Mouse (Mus musculus) olfactory bulb, adult 2 months (tissue): ENCODE measurements around the gene Sft2d2. TPM values are rescaled to one million over a fixed set of nuclear protein-coding genes. Genes with fewer than 3 reads are reported as not detected.

Experiments used
- H3K27ac ChIP-seq: fragments of 200-500 bp; 2 replicates; pipeline ENCODE4 v1.5.1; 2012; ENCODE audit warnings: low read depth, low read length; ENCODE audit not compliant: insufficient read depth
- H3K4me1 ChIP-seq: fragments of 200-500 bp; 2 replicates; pipeline ENCODE4 v1.6.1; 2012; ENCODE audit warnings: low read length; ENCODE audit not compliant: control insufficient read depth, insufficient read depth
- H3K4me3 ChIP-seq: fragments of 200-500 bp; 2 replicates; pipeline ENCODE4 v1.5.1; 2012; ENCODE audit warnings: mild to moderate bottlenecking, low read depth, low read length, moderate library complexity; ENCODE audit not compliant: insufficient read depth
- CTCF ChIP-seq: fragments of 200-500 bp; IDR thresholded peaks from 2 replicates; pipeline ENCODE4 v1.5.1; 2012; ENCODE audit warnings: low read depth, mild to moderate bottlenecking, low read length, moderate library complexity; ENCODE audit not compliant: insufficient read depth
- POLR2A ChIP-seq: fragments of 200-500 bp; IDR thresholded peaks from 2 replicates; pipeline ENCODE4 v1.6.1; 2012; ENCODE audit warnings: mild to moderate bottlenecking, low read depth, low read length, moderate library complexity; ENCODE audit not compliant: insufficient read depth
- WGBS: fragments of 180-500 bp; shearing (Covaris S2); methylation state at CpG from one replicate; pipeline ENCODE4 v1.1.7; 2018; 5-methylcytosine and 5-hydroxymethylcytosine counted together
- polyA plus RNA-seq: library from polyadenylated mRNA; stranded (reverse); fragments of >200 nt; gene quantifications from 2 replicates; pipeline ENCODE4 v1.2.4, GENCODE M21; 2012; ENCODE audit warnings: low replicate concordance; ENCODE audit not compliant: missing spikeins, insufficient read depth, insufficient read length

Gene Sft2d2
- not detected in 2 replicates for polyA plus RNA-seq

DNA sequence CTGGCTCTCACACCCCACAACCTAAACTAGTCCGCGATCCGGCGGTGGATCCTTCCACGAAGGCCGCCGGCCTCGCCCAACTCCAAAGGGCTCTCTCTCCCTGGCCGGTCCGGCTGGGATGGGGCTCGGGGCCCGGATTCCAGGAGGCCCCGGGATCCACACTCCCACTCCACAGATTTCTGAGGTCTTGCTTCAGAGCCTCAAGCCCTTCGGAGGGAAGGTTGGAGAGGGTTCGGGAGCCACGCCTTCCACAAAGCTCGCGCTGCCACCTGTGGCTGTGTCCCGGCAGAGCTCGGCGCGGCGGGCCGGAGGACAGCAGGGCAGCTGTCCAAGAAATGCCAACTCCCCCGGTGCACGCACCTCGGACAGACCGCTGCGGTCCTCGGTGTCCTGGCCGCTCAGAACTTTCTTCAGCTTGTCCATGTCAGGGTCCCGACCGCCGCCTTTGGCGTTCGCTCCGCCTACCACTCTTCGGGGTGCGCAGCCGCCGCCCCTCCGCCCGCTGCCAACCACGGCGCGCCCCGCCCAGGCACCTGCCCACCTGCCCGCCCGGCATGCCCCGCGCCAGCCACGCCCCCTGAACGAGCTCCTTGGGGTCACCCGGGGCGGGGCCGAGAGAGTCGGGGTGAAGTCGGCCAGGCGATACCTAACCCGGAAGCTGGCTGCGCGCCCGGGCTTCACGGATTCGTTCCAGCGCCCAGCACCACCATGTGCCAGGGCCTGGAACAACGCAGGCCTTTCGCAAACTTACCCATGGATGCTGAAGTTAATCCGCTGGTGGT lies at the start of gene Sft2d2:
TSS of gene Sft2d2 (minus strand) at position 559 of the 782 bp plus-strand sequence.
- under 1% methylated on average over 69 of the region's 69 CpGs for WGBS
- TF ChIP-seq CTCF (no peak), POLR2A (no peak)
- peak within 1 kb of the TSS; percentile 55 for H3K4me3 ChIP-seq
- H3K27ac ChIP-seq, result 0 out of 2 replicates have a peak within 1 kb of the TSS, but pooled peaks have one; percentile 8
- peaks cover 15% of the 10 kb centered on the region for H3K4me1 ChIP-seq

DNA sequence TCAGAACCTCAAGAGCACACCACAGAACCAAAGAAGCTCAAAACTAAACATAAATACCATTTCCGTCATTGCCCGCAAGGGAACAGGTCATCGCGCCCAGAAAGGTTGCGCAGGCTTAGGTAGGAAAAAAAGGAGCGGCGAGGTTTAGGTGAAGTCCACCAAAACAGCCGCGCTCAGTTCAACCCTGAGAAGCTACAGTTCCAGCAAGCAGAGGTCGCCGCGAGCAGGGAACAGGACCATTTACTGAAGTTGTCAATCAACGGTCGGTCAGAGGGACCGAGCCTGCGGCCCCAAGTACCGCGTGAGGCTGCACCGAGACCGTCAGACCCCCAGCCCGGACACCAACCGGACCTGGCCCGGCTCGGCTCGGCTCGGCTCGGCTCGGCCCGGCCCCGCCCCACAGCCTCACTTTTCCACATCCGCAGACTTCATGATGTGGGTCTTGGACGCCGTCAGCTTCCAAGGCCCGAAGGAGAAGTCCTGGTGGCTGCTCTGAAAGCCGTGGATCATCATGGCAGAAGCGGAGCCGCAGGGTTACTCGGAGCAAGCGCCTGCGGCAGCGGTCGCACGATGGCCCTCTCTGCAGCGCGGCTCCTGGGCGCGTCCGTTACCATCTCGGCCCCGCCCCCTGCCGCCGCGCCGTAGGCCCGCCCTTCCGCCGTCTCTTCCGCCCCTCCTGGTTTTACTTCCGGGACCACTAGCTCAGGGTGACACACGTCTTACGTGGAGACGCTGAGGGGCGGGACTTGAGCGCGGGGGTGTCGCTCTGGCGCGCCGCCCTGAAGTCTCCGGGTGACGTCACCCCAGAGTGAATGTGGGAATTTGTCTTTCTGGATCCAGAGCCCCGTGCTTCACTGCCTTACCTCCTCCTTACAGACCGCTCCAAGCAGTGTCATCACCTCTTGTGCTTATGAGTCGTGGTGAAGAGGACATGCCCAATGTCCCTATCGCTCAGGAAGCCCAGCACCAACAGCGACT lies 42.4 kb upstream of the Sft2d2 start, which contains the start of gene Tiprl:
TSS of gene Tiprl (minus strand) at position 676 of the 978 bp plus-strand sequence.
- no peak for TF ChIP-seq CTCF
- peak; percentile 83 for TF ChIP-seq POLR2A

DNA sequence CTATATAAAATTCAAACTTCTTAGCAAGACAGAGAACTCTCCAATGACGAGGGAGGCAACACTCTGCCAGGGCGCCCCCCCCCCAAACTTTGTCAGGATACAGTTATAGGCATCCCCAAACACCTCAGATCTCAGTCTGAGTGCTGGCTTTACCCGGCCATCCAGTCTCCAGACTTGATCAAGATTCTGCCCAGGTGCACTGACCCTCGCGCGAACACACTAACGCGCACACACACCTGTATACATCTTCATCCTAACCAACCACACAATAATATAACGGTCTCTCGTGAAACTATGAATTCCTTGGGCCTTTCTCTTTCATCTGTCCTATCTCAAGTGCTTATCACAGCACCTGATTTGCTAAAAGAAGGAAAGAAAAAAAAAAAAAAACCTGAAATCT lies 41.6 kb upstream of the Sft2d2 start:
- H3K27ac ChIP-seq, result 0 out of 2 replicates have a peak overlapping the region, but pooled peaks have one; percentile 61

More for the DNA sequence above, 42.4 kb upstream of the Sft2d2 start, which contains the start of gene Tiprl:
- Histone ChIP-seq H3K4me3 (peak within 1 kb of the TSS; percentile 78), H3K4me1 (peaks cover 7% of the 10 kb centered on the region; the same call in 1 of the 2 replicates), H3K27ac (peak within 1 kb of the TSS; percentile 98)
- under 1% methylated on average over 76 of the region's 76 CpGs for WGBS

DNA sequence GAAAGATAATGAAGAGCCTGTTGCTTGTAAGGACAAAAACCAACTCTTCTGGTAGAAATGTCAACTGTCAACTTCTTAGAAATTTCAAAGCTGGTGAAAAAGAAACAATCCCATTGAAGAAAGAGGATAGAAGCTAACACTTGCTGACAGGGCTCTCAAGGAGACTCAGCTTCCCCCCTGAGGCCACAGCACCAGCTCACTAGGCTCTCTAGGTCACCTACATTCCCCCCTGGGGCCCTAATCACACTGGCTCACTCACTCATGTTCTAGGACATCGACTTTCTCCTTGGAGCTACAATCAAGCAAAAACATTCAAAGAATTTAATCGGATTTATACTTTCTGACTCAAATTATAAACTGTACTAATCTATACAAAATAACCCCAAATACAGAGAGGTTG lies 39.6 kb upstream of the Sft2d2 start:
- 79% methylated on average over 2 of the region's 2 CpGs for WGBS
- TF ChIP-seq CTCF (no peak), POLR2A (no peak)
- Histone ChIP-seq H3K27ac (no peak overlapping the region), H3K4me3 (no peak overlapping the region), H3K4me1 (peaks cover 7% of the 10 kb centered on the region; the same call in 1 of the 2 replicates)

More for the DNA sequence above, 41.6 kb upstream of the Sft2d2 start:
- H3K4me3 ChIP-seq, result peak overlapping the region; percentile 78
- peaks cover 7% of the 10 kb centered on the region; the same call in 1 of the 2 replicates for H3K4me1 ChIP-seq
- 7% methylated on average over 10 of the region's 10 CpGs for WGBS
- no peak for TF ChIP-seq CTCF
- no peak for TF ChIP-seq POLR2A

DNA sequence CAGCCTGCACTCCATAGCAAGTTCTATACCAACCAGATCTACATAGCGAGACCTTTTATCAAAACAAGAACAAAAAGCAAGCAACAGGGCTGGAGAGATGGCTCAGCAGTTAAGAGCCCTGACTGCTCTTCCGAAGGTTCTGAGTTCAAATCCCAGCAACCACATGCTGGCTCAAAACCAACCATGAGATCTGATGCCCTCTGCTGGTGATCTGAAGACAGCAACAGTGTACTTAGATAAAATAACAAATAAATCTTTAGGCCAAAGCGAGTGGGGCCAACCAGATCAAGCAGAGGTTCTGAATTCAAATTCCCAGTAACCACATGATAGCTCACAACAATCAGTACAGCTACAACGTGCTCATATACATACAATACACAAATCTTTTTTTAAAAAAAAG lies 36.5 kb upstream of the Sft2d2 start:
- WGBS, result 94% methylated on average over 4 of the region's 4 CpGs

DNA sequence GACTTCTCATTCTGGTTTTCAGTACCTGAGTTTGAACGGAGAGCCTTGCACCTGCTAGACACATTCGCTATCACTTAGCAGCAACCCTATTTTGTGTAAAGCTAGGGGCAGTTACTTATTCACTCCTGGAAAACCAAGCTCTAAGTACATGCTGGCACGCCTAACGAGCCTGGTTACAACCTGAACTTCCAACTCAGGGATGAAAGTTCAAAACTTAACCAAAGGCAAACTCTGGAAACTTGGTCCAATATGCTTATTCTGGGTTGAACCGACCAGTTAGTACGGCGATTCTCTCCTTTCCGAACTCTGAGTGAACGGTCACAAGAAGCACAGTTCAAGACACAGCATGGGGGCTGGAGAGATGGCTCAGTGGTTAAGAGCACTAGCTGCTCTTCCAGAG lies 35.3 kb upstream of the Sft2d2 start:
- 93% methylated on average over 9 of the region's 9 CpGs for WGBS
- TF ChIP-seq CTCF (no peak), POLR2A (no peak)
- Histone ChIP-seq H3K4me1 (peaks cover 4% of the 10 kb centered on the region; the same call in 1 of the 2 replicates), H3K4me3 (no peak overlapping the region), H3K27ac (no peak overlapping the region)

More for the DNA sequence above, 36.5 kb upstream of the Sft2d2 start:
- TF ChIP-seq CTCF (no peak), POLR2A (no peak)
- Histone ChIP-seq H3K4me3 (no peak overlapping the region), H3K27ac (no peak overlapping the region), H3K4me1 (peaks cover 5% of the 10 kb centered on the region; the same call in 1 of the 2 replicates)

DNA sequence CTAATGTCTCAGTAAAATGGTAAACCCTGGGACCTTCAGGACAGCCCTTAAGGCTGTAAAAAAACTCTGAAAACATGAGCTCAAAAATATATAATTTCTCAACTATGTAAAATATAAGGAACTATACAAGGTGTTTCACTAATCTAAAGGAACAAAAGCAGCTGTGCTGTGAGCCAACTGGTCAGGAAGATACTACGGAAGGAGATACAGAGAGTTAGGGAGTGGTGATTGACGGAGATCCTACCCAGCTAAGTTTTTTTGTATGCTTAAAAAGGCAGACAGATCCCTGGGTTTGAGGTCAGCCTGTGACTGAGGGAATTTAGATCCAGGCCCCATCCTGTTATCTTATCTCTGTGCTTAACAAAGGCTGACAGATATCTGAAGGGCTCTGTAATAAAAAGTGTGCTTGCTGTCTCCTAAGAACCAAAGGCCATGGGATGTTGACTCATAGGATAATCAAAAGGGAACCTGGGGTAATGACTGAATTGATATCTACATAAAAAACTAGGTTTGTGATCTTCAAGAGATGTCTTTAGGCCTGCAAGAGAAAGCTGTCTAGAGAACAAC lies 22.9 kb upstream of the Sft2d2 start:
- no peak for TF ChIP-seq CTCF
- no peak for TF ChIP-seq POLR2A
- Histone ChIP-seq H3K4me1 (no peaks in the 10 kb centered on the region), H3K4me3 (no peak overlapping the region), H3K27ac (no peak overlapping the region)
- WGBS, result 93% methylated on average over 2 of the region's 2 CpGs

DNA sequence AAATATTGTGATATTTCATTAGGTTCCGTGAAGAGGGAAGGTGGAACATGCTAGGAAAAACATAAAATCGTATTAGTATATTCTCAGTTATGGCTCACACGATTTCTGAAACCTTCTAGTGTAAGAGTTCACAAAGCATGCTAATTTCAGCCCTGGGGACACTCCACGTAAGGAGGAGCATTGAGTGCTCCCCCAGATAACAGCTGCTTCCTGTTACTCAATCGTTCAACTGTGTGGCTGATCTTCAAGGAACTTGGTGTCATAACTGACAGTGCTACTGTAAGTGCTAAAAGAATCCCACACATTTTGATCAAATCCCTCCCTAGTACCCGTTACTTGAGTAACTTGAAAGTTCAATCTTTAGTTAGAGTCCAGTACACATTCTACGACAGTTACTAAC lies 21.6 kb upstream of the Sft2d2 start:
- WGBS, result 83% methylated on average over 7 of the region's 7 CpGs
- Histone ChIP-seq H3K4me1 (no peaks in the 10 kb centered on the region), H3K4me3 (no peak overlapping the region), H3K27ac (no peak overlapping the region)
- TF ChIP-seq POLR2A (no peak), CTCF (no peak)

DNA sequence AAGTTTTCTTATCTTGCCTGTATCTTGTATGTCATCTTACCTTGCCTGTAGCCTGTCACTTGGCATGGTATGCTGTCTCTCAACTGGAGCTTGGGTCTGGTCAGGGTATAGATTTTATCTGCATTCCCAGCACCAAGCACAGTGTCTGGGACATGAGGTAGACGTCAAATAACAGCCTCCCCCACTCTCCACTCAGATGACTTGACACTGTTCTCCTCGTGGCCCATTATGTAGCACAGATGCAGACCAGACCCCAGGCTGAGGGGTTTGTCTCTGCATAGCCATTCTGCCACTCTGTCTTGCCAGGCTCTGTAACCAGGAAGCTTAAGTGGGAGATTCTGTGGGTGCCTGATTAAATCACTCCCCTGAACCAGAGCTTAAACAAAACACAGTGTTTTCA lies 11.4 kb upstream of the Sft2d2 start:
- H3K4me1 ChIP-seq, result no peaks in the 10 kb centered on the region
- H3K4me3 ChIP-seq, result no peak overlapping the region
- TF ChIP-seq POLR2A (no peak), CTCF (no peak)
- no peak overlapping the region for H3K27ac ChIP-seq
- 41% methylated on average over 2 of the region's 2 CpGs for WGBS
